Mouse (Mus musculus) 416B (cell line): ENCODE results near the gene Rfng.
"Not testable (repeated sequence)": the region's sequence is repeated elsewhere in the genome, so short reads cannot be mapped to it uniquely, and the experiment has no call there.

Experiments used
- DNase-seq: peaks from one replicate; pipeline ENCODE4 v3.0.0; 2011; ENCODE audit warnings: low read depth

Gene Rfng

DNA sequence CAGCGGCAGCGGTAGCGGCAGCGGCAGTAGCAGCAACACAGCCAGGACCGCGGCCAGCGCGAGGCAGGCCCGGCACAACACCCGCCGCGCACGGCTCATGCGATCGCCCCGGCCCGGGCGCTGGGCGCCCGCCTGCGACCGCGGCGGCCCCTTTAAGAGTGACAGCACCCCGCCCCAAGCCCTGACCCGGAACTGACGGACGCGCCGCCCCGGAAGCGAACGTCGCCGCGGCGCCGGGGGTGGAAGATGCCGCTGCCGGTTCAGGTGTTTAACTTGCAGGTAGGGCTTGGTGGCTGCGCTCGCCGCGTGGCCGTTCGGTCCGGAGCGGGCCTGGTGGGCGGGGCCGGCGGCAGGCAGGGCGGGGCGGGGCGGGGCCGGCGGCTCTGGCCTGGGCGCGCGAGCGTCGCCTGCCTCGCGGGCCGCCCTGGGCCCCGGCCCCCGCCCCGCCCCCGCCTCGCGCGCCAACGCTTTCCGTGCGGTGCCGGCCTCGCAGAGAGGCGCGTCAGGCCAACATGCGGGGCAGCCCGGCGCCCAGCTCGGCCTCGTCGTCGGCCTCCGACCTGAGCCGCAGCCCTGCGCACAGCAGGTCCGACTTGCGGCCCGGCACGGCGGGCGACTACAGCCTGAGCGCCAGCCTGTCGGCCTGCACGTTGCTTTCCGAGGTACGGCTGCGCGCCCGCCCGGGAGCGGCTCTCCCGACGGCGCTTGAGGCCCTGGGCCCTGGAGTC, at the start of gene Rfng, which contains the start of gene Gps1:
Rfng (minus strand) TSS at position 144 of the 728 bp plus-strand sequence.
Gps1 (plus strand) TSS at position 209 of the 728 bp plus-strand sequence.
- DNase-seq = peak; percentile 68

DNA sequence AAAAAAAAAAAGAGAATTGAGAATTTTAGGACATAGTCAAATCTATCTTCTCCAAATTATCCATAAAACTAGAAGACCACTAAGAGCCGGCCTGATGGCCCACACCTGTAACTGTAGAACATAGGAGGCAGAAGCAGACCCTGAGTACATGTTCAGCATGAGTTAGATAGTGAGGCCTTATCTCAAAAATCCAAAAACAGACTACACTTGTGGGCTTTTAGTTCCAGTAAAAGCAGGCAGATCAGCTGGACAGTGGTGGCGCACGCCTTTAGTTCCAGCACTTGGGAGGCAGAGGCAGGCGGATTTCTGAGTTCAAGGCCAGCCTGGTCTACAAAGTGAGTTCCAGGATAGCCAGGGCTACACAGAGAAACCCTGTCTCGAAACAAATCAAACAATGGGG, 49.0 kb upstream of the Rfng start:
- DNase-seq = not testable (repeated sequence)

DNA sequence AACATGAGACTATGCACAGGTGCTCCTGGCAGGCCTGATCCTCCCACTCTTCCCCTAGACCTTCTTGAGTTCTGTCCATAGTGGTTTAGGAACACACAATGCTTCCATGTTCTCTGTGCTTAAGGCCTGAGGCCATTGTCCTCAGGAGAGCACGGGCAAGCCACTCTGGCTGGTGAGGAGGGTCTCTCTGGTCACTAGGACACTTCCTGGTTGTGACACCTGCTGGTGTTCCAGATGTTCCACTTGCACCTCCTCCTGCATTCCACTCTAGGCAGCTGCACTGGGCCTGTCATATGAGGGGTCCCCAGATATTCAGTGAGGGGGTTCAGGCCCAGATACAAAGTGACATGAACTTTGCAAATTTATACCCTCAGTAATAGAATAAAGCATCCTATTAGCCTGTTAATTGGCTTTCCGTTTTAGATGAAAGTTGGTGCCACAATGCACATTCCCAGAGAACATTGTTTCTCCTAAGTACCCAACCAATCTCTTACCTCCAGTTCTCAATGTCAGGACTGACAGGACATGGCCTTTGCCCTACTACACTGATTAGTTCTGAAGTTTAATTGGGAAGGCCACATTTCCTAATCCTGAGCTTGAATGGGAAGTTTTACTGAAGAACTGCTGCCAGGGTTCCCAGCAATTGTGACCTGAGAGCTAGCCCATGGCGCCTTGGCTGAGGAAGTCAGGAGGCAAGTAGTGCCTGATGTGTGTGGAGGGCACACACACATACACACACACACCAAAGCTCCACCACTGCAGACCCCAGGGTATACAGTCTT, 47.8 kb upstream of the Rfng start:
- DNase-seq = no peak

DNA sequence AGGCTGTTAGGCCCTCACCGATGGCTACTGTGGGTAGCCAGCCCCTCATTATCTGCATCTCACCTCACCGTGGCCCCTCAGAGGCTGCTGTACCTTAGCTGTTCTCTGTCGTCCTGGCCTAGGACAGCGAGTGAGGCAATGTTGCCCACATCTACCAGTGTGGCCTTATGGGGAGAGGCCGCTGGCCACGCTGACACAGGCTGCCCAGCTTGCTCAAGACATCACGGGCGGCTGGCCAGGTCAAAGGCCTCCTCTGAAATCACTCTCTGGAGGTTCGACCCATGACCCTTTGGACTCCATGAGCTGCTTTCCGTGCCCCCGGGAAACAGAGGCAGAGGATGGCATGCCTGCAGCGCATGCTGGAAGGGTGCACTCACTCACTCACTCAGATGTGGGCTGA, 46.7 kb upstream of the Rfng start:
- no peak for DNase-seq

DNA sequence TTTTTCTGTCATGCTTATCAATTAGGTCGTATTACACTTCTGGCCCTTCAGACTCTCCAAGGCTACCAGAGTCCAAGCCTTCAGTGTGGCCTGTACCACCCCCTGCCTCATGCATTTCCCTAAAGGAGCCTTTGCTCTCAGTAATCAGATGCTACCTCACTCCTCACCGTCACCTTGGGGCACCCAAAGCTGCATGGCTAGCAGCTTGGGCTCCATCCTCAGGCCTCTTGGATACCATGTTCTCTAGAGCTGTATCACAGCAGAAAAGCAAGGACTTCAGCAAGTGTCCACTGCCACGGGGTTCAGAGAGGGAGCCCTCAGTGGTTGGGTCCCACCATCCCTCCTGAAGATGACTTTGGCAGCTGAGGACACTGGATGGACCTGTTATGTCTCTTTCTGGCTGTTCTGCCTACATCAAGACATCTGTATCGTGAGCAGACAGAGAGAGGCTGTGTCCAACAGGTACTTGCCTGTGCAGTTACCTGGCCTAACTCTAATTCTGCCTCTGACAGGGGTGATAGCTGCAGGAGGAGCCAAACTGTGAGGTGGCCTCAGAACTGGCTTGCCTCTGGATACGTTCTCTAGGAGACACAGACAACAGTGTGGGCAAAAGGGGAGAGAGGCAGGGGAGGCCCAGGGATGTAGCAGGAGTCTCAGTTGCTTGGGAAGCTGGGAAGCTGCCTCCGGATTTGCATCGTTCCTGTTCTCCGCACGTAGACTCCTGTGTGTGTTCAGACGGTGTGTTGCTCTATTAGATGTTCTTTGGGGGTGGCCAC, 45.9 kb upstream of the Rfng start:
- DNase-seq = no peak

DNA sequence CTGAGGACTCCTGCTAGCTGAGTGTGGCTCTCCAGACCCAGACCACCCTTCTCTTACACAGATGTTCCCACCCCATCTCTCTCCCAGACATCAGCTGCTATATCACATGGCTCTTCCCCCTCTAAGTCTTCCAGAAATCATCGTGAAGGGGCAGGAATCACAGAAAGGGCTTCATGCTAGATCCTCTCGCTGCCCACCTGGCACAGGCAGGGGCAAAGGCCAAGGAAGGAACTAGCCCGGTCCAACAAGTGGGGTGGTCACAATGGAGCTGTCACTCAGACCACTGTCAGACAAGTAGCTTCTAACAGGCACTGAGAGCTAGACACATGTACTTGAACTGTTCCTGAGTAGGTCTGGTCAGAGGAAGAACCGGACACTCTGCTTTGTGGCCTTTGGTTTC, 44.4 kb upstream of the Rfng start:
- DNase-seq = no peak

DNA sequence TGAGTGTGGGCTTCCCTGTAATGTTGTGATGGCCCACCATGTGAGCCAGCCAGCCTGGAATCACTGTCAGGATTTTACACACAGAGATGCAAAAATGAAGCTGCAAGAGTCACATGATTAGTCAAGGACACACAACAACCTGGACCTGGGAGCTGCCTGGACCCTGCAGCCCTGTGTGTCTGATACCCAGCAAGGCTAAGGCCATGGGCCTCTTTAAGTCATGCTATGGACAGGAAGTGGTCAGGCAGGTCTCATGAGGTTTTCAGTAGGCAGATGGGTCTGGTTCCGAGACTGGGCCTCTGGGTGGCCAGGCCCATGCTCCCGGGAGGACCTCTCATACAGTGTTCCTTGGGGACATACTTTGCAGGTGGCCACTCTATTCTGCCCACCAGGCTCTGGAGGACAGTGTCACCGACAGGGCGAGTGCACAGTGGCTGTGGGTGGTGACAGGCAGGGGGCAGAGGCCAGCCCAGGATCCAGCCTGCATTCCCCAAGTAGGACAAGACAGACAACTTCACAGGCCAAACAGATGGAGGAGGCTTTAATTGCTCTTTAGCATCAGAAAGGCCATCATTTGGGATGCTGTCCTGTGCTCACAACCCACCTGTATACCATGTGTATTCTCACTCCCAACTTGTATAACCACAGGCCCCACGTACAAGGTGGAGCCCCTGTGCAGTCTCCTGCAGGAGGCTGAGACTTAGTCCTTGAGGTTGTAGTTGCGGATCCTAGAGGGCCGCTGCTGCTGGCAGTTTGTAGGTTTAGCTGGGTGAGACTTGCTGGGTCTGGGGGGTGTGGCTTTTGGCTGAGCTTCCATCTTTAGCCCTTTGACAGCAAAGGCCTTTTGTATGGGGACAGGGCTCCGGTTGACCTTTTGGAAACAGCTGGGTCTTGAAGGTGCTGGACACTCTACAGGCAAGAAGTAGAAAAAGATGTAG, 42.3 kb upstream of the Rfng start:
- DNase-seq = no peak

DNA sequence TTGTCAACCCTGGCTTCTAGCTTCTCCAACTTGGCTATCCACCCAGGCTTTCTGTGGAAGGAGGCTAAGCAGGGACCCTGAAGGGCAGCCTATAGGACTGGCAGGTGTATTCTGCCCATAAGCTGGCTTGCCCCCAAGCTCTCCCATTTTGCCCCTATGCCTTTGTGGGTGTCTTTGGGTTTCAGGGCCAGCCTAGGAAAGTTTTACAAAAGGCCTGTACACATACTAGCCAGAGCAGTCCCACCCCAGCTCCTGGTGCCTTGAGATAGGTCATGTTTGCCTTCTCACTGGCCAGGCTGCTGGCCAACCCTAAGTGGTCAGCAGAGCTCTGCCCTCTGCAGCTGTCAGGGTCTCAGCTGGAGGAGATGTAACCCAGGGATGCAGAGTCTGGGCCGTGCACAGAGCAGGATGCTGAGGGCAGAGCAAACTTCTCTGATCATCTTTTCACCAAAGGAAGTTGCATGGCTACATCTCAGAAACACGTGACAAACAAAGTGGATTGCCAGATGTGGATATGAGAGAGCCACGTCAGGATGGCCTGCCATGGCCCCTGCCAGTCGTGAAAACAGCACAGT, 41.4 kb upstream of the Rfng start:
- no peak for DNase-seq

DNA sequence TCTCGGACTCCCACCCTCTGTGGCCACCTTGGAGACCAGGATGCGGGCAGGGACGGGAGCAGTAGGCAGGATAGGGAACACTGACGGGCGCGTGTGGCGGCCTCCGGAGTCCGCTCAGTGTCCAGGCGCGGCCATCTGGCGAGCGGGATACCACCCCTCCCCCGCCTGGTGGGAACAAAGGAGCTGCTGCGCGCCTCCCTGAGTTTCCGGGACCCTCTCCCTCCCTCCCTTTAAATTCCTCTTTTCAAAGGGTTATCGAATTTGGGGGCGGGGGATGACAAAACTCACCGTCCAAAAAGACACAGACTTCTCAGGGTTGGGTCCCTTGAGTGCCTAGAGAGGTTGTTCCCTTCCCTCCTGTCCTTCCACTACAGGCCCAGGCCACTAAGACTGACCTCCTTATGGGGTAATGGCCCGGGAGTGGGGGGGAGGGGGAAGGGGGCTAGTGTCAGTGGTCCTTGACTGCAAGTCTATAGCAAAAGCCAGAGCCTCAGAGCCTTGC, 40.8 kb upstream of the Rfng start:
- no peak for DNase-seq

DNA sequence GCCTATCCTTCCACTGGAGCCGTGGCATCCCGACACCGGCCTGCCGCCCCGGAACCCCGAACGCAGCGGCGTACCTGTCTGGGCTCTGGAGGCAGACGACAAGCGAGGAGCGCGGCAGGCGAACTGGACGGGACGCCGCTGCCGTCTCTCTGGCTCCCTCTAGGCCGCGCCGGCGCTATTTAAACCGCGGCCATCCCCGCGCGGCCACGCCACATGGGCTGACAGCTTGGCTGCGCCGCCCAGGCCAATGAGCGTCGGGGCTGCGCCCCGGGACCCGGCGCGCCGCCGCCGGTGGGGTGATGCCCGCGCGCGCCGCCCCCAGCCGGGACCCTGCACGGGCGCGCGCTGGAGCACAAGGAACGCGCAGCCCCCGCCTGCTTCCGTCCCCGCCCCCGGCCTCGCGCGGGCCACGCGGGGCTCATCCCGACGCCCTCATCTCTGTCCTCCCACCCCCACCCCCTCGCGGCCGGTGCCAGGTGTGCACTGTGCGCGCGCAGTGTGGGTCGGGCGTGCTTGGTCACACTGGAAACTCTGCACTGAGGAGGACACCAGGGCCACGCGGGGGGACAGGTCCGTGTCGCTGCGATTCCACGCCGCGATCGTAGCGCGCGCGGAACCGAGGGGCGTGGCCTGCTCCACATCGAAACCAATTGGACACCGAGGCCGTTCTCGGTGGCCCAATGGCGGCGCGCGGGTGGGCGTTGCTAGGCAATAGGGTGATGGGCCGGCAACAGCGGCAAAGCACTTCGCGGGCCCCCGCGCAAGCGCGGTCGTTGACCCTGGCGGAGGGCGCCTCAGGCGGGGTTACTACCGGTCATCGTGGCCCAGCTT, 40.2 kb upstream of the Rfng start, which contains the start of gene Fasn:
Fasn (minus strand) TSS at position 592 of the 831 bp plus-strand sequence.
- DNase-seq = peak; percentile 96

DNA sequence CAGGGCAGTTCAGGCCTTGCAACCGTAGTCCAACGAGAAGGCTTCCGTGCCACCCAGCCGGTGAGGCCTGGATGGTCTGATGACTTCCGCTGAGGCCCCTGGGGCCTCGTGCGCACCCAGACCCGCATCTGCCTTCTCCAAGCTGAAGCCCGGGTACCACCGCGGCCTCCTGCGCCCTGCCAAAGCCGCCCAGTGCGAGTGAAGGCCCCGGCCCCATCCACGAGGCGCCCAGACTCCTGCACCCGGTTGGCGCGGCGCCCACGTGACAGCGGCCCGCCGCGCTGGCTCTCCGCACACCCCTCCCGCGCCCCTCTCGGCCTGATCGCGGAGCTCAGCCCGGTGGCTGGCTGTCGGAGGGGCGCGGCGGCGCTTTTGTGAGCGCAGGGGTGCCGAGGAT, 39.5 kb upstream of the Rfng start:
- no peak for DNase-seq

DNA sequence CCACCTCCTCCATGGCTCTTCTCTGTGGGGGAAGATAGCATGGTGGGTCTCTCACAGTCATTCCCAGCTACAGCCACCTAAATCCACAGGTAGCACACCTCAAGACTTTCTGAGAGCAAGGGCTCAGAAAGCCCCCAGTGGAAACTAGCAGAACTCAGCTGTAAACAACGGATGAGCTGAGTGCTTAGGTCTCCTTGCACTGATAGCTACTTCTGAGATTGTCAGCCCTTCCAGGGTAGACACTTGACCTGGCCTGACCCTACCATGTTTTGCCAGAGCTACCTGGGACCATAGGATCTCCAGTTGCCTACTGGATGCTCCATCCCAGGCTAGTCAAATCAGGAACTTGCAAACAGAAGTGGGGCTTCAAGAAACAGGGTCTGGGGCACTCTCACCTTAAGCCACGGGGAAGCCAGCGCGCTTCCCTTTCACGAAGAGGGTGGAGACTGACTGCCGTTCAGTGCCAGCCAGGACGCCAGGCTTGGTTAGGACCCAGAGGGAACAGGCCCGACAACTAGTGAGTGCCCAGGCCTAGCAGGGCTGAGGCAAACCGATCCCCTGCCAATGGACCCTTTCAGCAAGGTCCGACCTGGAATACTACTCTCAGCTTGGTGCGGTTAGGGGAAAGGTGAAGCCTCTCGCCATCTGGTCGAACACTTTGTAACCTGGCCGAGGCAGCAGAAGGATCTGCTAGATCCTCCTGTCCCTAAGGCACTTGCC, 39.0 kb upstream of the Rfng start:
- peak; percentile 40 for DNase-seq

DNA sequence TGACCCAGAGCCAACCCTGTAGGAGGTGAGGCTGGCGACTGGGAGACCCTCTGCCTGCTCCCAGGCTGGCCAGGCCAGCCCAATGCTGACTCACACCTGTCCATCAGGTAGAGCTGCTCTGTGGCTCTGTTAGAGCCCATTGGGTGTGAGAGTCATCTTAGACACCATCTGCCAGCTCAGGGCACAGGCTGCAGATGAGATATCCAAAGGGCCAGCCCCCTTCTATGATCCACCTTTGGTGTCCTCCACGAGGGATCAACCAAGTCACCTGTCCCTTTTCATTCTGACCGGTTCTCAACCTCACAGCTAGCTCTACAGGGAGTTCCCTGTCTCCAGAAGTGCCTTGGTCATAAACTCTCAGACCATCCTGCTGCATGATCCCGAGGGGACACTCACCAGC, 38.3 kb upstream of the Rfng start:
- no peak for DNase-seq

DNA sequence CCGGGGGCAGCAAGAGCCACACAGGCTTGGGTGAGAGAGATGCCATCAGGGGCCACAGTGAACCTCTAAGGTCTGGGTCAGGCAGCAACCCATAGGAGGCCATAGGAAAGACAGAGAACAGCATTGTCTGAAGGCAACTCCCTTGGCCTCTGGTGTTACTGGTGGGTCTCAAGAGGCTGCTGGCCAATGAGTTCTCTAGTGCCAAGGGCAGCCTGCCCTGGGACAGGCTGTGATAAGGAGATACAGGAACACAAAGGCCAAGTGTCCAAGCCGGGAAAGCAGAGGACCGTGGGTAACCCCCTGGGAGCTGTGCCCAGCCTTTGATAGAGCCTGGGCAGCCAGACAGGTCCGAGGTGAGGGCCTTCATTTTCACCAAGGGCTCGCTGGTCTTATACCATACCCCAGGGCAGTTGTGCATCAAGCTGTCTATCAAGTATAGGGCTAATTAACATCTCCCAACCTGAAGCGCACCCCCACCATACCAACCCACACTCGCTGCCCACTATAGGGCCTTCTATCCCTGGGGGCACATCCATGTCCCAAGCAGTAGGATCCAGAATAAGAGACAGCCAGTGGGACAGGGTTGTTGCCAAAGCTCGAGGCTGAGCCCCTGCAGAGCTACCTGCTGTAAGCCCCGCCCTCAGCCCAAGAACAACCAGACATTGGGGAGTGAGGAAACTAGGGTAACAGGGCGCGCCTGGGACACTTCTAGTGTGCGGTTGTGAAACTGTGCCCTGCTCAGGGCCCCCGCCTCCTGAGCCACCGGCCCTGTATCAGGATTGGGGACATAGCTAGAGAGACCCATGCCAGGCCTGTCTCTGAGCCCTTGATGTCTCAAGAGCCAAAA, 37.3 kb upstream of the Rfng start:
- no peak for DNase-seq

DNA sequence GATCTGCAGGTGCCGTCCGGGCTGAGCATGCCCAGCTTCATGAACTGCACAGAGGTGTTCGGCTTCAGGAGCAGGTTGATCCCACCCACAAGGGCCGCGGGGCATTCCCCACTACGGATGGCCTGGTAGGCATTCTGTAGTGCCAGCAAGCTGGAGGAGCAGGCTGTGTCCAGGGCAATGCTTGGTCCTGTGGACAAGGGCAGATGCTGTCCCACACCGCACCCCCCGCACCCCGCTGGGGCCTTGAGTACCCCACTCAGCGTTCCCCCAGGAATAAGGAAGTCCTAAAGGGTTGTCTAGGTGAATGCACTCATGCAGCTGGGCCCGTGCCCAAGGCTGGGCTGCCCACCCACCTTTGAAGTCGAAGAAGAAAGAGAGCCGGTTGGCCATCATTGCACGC, 36.5 kb upstream of the Rfng start:
- no peak for DNase-seq

DNA sequence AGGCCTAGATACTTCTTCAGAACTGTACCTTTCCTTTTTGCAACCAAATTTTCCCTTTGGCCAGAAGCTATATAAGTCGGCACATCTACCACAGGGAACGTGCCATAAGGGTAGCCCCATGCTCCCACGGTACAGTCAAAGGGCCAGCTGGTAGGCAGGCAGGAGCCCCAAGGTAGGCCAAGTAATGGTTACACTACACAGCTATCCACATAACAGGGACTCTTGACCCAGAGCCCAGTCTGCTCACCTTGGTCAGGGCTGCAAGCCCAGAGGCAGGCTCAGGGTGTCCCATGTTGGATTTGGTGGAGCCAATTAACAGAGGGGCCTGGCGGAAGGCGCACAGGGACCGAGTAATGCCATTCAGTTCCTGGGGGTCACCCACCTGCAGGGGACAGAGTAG, 35.5 kb upstream of the Rfng start:
- no peak for DNase-seq

DNA sequence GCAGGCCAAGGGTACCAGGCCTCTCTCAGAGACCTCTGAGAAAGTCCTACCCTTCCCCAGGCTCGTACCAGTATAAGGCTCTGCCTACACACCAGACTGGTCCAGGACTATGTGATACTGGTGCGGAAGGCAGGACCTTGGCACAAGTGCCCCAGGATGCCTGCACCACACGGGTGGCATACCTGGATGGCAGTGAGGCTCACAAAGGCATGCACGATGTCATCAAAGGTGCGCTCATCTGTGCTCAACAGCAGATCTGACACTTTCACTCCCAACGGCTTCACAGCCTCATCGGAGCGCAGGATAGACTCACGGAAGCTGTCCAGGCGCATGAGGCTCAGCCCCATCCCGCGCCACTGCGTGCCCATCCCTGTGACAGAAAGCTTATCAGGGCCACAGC, 34.2 kb upstream of the Rfng start:
- DNase-seq = no peak

DNA sequence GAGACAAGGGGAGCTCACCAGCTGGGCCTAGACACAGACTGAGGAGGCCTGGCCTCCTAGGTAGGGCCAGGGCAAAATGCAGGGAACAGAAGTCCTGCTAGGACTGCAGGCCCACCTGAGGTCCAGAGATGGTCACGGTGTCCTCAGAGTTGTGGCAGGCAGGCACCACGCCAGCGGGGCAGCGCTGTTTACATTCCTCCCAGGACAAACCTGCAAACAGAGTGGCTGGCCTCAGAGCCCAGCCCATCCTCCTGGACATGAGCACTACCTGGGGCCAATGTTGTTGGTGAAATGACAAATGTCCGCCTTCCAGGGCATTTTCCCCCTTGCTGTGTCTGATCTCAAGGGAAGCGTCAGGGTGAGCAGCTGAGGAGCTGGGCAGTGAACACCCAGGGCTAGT, 33.4 kb upstream of the Rfng start:
- DNase-seq = no peak
